Mouse (Mus musculus): ENCODE measurements around the gene Ercc6l.

Ercc6l gene

DNA sequence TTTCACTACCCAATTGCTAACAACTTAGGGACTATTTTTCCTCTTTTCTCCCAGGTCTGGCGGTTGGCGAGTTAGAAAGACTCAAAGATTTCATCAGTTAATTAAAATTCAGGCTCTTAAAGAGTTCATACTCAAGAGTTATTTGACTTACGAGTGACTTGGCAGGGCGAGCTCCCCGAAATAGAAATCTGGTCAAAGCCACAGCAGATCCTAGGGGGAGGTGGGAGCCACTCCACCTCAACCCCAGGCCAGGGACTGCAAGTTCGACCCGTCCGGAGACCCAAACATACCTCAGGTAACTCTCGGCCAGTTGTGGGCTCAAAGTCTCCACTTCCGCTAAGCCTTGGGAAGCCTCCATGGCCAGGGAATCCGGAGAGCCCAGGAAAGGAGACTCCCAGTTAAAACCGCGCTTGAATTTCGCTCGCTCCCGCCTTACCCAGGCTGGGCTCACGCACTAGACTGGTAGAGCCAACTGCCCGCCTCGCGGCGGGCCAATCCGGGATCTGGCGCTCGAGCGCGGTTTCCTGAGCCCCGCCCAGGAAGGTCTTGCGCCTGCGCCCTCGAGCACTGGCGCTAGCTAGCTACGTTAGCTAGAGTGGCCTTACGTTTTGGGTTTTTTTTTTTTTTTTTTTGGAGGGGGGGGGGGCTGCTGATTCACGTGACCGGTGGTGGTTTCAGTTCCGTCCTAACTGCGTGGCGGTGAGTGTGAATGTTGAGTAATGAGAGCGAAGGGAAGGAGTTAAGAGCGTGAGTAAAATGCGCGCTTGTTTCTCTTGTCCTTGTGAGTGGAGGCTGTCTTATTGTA is at the start of gene Ercc6l:
Gene Ercc6l (minus strand): TSS at position 474 of the 805 bp plus-strand sequence.
- peak; percentile 93 for DNase-seq (ENCODE audit: low spot score)

GRCm38 (mm10) chrX:102190840-102191239 is 33.9 kb upstream of the Ercc6l start:
- DNase-seq (ENCODE audit: low spot score) = no peak

DNA sequence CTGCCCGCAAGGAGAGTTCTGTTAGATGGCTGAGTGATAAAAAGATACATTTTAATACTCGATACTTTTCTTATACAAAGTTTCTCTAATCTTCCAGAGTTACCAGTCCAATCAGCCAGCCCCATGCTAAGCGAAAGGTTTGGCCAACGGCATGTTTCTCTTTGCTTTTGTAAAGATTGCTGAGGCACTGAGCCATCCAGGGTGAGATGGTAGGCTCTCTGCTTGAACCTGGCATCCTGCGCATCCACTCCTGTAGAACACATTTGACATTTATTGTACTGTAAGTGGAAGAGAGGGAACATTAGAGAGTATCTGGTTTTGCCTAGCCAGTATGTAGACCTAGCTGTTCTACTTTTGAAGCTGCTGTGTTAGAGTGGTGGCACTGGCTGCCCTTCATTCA is 32.7 kb upstream of the Ercc6l start:
- no peak for DNase-seq (ENCODE audit: low spot score)

DNA sequence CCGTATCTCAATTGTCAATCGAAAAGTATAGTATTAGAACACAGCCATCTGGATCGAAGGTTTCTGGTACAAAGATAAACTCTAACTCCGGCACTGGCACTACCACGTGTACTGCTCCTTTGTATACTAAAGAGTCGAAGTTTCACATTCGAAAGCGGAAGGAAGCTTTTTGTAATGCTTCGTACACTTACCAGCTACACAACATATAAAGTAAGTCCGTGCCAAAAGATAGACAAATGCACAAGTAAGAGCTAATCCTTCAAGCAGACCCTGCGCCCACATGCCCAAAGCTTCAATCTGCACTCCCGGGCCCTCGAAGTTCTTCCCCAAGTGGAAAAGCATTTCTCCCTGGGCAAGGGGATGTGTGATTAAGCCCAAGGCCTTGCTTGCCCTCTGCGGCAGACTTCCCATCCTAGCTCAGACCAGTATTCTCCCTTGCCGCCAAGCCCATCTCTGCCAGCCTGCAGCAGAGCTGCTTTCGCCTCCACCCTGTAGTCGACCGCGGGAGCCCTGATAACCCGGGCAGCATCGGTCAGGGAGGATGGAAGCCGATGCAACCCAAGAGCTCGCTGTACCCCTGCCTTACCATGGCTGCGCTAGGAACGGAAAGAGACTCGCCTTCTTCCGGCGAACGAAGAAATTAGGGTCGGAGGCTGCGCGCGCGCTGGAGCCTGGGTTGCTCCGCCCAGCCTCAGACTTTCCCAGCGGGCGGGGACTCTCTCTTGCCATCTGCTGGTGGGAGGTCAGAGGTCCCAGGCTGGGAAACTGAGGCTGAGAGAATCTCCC is 32.0 kb upstream of the Ercc6l start, which contains the start of gene Rps4x:
Gene Rps4x (minus strand): TSS at position 683 of the 786 bp plus-strand sequence.
- peak; percentile 82 for DNase-seq (ENCODE audit: low spot score)

DNA sequence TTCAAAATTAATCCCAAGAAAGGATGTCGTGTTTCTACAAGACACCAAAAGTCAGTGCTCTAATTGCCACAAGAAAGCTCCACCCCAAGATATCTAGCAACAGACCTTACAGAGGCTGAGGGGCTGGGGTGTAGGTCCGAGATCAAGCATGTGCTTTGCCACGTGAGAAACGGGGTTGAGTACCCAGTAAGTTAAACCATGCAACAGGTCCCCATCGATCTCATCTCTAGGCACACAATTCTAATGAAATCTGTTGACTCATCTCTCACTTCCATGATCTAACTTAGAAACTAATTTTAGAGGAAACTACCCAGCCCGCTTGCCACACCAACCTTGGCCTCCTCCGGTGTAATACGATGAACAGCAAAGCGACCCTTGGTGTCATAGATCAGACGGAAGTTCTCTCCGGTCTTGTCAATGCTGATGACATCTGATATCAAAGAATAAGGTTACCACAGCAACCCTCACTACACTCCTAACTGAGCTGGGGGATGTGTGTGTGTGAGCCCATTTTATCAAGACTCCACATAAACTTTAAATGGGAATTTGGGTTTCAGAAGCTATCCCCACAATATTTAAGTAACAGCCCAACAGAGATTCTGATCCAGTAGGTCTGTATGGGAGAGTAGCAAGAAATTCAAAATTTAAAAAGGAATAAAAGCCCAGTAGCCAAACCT is 30.3 kb upstream of the Ercc6l start:
- no peak for DNase-seq (ENCODE audit: low spot score)

DNA sequence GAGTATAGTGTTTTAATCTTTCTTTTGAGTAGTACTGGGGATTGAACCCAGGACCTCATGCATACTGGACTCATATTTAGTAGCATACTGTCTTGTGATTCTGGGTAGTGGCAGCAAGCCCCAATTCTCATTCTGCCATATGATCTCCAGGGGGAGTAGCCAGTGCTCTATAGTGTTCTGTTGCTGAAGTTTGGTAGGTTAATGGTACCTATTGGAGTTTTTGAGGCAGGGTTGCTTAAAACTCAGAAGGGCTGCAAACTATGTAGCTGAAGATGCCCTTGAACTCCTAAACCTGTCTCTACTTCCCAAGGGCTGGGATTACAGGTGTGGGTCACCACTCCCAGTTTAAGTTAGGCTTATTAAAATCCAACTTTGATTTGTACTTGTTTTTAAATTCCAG is 25.7 kb upstream of the Ercc6l start:
- DNase-seq (ENCODE audit: low spot score) = no peak

DNA sequence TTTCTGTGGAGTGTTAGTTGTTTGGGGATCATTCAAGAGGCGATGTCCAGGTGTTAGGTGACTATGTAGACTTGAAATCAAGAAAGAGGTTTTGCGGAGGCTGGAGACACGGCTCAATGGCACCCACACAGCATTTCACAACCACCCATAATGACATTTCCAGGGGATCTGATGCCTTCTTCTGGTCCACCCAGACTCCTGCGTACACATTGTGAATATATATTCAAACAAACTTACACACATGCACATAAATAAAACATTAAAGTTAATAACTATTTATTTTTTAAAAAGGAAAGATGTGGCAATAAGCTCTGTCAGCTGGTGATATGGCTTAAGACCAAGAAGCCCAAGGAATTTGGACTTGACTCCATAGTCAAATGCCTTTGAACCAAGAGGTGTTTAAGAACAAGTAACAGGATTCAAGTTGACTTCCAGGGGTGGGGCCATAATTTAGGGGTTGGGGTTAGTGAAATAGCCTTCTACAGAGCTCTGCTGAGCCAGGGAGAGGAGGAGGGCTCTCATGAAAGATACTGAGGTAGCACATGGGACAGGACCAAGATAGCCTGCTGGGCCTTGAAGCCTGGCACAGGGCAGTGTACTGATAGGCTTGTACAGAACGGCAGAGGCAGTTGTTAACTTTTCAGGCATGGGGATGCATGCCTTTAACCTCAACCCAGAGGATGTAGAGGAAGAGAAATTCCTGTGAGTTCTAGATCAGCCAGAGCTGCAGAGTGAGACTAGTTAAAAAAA is 18.8 kb upstream of the Ercc6l start:
- DNase-seq (ENCODE audit: low spot score) = no peak

GRCm38 (mm10) chrX:102170900-102171299 is 14.0 kb upstream of the Ercc6l start:
- DNase-seq (ENCODE audit: low spot score) = no peak

DNA sequence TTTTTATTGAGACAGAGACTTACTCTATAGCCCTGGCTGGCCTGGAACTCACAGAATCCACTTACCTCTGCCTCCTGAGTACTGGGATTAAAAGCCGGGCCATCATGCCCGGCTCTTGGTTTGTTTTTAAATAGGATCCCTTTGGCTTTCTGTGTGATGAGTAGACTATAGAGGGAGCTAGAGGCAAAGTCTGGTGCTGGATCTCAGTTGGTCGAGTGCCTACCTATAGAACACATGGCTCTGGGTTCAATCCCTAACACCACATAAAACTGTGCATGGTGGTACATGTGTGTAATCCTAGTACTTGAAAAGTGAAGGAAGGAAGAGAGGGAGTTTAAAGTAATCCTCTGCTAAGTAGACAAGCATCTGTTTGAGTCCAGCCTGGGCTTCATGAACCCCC is 13.2 kb upstream of the Ercc6l start:
- no peak for DNase-seq (ENCODE audit: low spot score)

- DNase-seq (ENCODE audit: low spot score) = no peak
These were observed 12.8 kb upstream of the Ercc6l start for GRCm38 (mm10) chrX:102169724-102170123.

- DNase-seq (ENCODE audit: low spot score) = no peak
These were observed 10.1 kb upstream of the Ercc6l start for GRCm38 (mm10) chrX:102166986-102167385.

DNA sequence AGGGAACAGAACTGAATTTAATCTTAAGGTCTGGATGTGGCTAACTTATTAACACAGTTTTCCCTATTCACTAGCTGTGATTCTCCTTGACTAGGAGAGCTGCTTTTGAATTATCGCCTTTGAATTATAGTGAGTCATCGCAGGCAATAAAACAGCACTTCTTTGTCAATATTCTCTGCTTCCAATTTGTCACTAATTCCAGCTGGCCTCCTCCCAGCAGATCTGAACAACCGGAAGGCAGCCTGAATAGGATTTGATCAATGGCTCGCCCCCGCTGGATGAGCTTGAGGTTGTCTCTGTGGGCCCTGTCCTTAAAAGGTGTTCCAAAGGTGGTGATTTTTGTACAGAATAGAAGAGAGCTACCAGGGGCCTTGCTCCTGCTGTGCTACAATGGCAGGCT is 9.6 kb upstream of the Ercc6l start:
- DNase-seq (ENCODE audit: low spot score) = no peak

- peak; percentile 66 for DNase-seq (ENCODE audit: low spot score)
These were observed 6.6 kb upstream of the Ercc6l start for GRCm38 (mm10) chrX:102163529-102163928.

DNA sequence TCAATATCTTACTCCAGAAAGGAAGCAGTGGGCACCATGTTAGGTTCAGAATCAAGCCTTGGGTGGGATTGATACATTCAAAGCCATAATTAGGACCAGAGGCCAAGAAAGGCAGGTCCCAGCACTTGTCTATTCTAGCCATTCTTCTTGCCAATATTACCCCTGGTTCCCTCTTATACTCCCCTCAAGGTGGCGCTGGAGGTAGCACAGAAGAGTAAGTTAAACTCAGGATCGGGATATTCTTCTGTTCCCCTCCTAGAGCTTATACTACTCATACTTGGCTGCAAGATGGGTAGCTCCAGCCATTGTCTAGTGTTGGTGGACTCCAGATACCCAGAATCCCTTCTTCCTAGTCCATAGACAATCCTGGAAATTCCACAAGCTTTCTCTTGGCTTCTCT is 6.2 kb upstream of the Ercc6l start:
- DNase-seq (ENCODE audit: low spot score) = no peak

DNA sequence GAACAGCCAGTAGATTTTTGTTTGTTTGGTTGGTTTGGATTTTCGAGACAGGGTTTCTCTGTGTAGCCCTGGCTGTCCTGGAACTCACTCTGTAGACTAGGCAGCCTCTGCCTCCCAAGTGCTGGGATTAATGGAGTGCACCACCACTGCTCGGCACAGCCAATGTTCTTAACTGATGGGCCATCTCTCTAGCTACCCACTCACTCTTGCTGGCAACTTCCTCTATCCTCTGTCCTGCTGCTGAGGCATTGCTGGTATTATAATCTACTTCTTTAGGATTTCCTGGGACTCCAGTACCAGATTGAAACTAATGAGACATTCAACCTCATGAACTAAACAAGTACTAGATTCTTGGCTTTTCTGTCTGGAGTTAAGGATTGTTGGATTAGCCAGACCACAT is 3.6 kb upstream of the Ercc6l start:
- DNase-seq (ENCODE audit: low spot score) = no peak

DNA sequence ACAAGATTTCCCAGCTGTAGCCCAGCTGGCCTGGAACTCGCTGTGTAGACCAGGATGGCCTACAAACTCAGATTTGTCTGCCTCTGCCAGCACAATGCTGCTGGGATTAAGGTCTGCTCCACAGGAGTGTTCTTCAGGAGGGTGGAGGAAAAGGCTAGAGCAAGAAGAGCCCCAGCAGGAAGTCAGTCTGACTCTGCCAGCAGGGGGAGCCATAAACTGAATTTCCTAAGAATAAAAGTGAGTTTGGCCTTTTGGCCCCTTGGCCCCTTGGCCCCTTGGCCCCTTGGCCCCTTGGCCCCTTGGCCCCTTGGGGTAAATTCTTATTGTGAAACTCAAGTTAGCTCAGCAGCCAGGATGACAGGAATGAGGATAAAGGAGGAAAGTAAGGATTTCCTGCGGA is 2.9 kb upstream of the Ercc6l start:
- DNase-seq (ENCODE audit: low spot score) = peak; percentile 49

DNA sequence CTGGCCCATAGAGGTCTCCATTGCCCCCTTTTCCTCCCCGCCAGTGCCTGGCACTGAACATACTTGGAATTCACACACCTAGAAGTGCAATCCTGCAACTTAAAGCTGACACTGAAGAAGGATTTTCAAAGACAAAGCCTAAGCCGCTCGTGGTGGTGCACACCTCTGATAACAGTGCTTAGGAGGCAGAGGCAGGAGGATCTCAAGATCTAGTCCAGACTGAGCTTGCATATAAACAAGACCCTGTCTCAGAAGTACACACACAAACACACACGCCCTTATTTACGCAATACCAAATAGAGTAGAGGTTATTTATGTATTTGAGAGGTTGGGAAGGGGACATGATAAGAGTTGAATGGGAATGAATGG is 516 bp upstream of the Ercc6l start:
- DNase-seq (ENCODE audit: low spot score) = no peak

GRCm38 (mm10) chrX:102141157-102141556 is 15.7 kb downstream of the Ercc6l start:
- DNase-seq (ENCODE audit: low spot score) = no peak

- DNase-seq (ENCODE audit: low spot score) = no peak
These were observed 35.6 kb downstream of the Ercc6l start for GRCm38 (mm10) chrX:102121321-102121720.

DNA sequence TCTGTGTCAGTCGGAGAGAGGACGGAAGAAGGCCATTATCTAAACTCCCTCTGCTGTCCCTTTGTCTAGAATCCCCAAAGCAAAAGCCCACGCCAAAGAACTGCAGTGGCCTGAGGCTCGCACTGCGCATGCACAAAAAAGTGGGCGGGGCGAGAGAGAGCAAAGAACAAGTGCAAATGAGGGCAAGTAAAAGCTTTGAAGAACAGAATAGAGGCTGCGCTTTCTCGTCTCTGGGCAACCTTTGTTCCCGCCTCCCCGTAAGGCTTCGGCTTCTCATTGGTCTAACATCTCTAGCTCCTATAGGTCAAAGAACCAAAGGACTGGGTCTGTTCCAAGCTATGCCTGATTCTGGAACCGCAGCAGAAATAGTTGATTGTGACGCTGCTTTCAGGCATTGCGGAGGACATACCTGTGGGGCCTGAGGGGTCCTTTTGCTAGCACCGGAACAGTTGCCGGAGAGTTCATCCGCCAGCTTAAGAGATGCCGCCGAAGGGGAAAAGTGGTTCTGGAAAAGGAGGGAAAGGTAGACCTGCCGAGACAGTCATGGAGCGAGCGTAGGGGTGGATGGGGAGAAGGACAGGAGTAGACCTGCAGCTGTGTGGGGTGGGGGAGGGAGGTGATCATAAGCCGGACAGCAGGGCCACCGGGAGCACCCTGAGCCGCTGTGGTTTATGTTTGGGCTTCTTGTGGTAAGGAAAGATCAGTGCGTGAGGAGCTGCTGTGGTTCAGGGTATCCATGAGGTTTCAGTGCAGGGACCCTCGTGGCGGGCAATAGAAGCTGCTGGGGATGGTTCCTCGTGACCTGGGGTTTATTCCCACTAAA is 37.6 kb downstream of the Ercc6l start, which contains the start of gene Pin4:
Gene Pin4 (plus strand): TSS at position 406 of the 823 bp plus-strand sequence.
- DNase-seq (ENCODE audit: low spot score) = peak; percentile 95

DNA sequence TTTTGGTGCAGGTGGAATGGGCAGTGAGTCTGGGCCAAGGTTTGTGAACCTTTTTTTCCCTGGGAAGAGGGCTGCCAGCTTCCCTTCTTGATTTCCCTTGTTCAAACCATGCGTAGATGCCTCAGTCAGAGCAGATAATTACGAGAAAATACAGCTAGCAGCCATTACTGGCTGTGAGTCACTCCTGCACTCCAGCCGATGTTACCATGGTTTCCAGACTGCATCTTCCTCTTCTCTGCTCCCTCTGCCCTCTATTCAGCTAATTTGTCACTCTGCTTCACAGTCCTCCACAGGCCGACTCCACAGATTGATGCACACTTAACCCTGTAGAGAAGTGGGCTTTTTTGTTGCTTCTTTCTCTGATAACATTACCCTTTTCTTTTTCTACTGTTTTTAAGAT is 41.2 kb downstream of the Ercc6l start:
- DNase-seq (ENCODE audit: low spot score) = no peak
